Mouse (Mus musculus) layer of hippocampus, adult 6 months (tissue): ENCODE results near the gene Bahd1. TPM values are rescaled to one million over a fixed set of nuclear protein-coding genes. Genes with fewer than 3 reads are reported as not detected.

Experiments
- long read RNA-seq, 2 experiments: library from polyadenylated mRNA; unstranded; transcript quantifications; one replicate each; pipeline ENCODE4 v2.0.0; 2019 to 2020
- polyA plus RNA-seq: library from polyadenylated mRNA; unstranded; fragments of <200 nt; fragmentation: Nextera tagmentation; gene quantifications from 2 replicates; pipeline ENCODE4 v1.2.3, GENCODE M21; 2021

Gene Bahd1
- 3.6 and 3.8 TPM in 2 replicates for polyA plus RNA-seq
- long read RNA-seq, experiment 1, partial matches to known transcripts = 1 of 12 reads
- long read RNA-seq, experiment 1, other reads (novel, unspliced or antisense) = 11 of 12 reads
- long read RNA-seq, experiment 2, full-length matches to known transcripts = 2 of 32 reads
- long read RNA-seq, experiment 2, partial matches to known transcripts = 20 of 32 reads
- long read RNA-seq, experiment 2, other reads (novel, unspliced or antisense) = 10 of 32 reads

DNA sequence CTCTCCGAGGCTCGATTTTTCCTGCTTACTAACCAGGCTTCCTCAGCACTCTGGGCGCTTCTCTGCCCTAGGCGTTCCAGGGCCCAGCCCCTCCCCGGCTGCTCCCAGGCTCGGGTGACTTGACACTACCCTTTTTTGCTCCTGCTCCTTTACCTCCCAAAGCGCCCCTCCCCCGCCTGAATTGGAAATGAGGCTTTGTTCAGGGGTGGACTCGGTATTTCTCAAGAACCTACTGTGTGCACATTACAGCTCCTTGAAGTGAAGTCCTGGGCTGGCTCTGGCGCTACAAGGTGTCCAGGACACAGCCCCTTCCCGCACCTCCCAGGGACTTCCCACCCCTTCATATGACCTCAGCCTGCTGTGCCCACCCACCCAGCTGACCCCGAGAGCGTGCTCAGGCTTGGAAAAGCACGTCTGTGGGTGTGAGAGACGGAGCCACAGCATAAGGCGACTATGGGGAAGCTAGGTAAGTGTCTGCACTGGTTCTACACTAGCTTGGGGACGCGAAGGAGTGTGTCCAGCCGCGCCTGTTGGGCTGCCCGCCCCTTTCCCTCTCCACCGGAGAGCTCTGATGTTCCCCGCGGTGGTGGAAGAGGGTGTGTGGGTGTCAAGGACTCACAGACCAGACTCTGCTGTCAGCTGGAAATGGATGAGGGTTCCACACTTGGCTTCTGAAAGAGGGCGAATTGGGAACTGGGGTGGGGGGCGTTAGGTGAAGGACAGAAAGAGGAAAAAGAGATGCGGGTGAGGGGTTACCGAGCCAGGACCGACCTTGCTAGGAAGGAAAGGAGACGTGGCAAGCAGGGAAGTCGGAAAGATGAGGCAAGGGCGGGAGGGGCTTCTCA, at the start of gene Bahd1:
TSS of gene Bahd1 (plus strand) at position 397 of the 845 bp plus-strand sequence.

DNA sequence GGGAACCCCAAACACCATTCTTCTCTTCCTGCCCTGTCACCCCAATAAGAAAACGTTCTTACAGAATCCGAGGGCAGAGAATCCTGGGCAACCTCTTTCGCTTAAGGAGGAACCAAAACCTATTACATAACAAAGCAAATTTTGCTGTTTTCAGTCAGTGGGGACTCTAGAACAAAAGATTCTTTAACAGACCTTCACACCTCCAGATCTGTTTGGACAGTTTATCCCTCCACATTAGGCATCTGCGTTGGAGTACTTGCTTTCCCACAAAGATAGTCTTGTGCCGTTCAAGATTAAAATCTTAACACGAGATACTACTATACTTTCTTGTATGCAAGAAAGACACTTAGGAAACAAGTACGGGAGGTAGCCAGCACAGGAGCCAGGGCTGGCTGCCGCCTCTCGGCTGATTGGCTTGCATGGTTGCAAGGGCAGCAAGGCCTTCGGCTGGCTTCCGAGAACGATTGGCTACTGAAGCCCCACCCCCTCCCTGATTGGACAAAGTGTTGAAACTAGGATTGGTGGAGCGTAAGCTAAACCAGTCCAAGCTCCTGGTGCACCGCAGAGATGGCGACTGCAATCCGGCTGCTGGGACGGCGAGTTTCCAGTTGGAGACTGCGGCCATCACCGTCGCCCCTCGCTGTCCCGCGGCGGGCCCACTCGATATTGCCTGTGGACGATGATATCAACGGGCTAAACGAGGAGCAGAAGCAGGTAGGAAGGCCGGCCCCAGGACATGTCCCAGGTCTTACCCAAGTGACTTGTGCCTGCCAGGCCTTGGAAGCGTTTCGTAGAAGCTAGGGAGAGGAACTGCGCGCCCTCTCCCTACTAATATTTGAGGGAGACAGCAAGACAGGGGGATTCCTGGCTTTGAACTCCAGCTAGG, 38.5 kb upstream of the Bahd1 start, which contains the start of gene Ivd:
TSS of gene Ivd (plus strand) at position 501 of the 886 bp plus-strand sequence.

DNA sequence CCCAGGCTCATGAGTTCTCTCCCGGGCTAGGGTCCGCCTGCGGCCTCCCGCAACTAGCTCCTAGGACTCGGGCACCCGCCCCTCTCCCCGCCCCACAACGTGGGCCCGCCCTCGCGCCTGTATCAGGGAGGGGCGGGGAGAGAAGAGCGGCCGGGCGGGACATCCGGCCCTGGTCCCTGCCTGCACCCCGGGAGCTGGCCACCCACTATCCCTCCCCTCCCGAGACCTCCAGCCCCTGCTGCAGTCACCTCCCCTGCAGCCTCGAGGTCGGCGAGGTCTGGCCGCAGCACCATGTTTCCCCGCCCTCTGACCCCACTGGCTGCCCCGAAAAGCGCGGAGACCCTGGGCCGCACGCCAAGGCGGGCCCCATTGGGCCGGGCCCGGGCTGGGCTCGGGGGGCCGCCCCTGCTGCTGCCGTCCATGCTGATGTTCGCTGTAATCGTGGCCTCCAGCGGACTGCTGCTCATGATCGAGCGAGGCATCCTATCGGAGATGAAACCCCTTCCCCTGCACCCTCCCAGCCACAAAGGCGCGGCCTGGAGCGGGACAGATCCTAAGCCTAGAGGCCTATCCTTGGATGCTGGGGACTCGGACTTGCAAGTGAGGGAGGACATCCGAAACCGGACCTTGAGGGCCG, 26.3 kb downstream of the Bahd1 start, which contains the start of gene Chst14:
TSS of gene Chst14 (plus strand) at position 136 of the 637 bp plus-strand sequence.

Other genes starting within 250 kb of the Bahd1 start
- 18.0 and 22.7 TPM in 2 replicates for gene Pak6, start 237.1 kb upstream of the Bahd1 start, polyA plus RNA-seq
- 4.7 and 4.9 TPM in 2 replicates for gene Ankrd63, start 196.4 kb upstream of the Bahd1 start, polyA plus RNA-seq
- gene Plcb2, start 171.9 kb upstream of the Bahd1 start, polyA plus RNA-seq = 1.7 and 2.6 TPM in 2 replicates
- gene Inafm2, start 154.6 kb upstream of the Bahd1 start, polyA plus RNA-seq = 76.7 and 104 TPM in 2 replicates
- 0.39 and 0.69 TPM in 2 replicates for gene Ccdc9b, start 137.7 kb upstream of the Bahd1 start, polyA plus RNA-seq
- not detected in 2 replicates for gene Phgr1, start 127.6 kb upstream of the Bahd1 start, polyA plus RNA-seq
- gene Disp2, start 120.7 kb upstream of the Bahd1 start, polyA plus RNA-seq = 235 and 277 TPM in 2 replicates
- gene Knstrn, start 86.4 kb upstream of the Bahd1 start, polyA plus RNA-seq = 0.40 and 0.46 TPM in 2 replicates
- gene Ivd, start 38.4 kb upstream of the Bahd1 start, polyA plus RNA-seq = 40.6 and 52.2 TPM in 2 replicates
- gene Chst14, start 26.1 kb downstream of the Bahd1 start, polyA plus RNA-seq = 2.4 and 4.0 TPM in 2 replicates
- 91.7 and 102 TPM in 2 replicates for gene Ccdc32, start 129.0 kb downstream of the Bahd1 start, polyA plus RNA-seq
- gene Rpusd2, start 134.4 kb downstream of the Bahd1 start, polyA plus RNA-seq = 6.7 and 7.8 TPM in 2 replicates
- 0.04 and 0.14 TPM in 2 replicates for gene Knl1, start 146.7 kb downstream of the Bahd1 start, polyA plus RNA-seq
- gene Rad51, start 212.4 kb downstream of the Bahd1 start, polyA plus RNA-seq = 0.28 and 0.62 TPM in 2 replicates